Mouse (Mus musculus) liver, postnatal 0 days (tissue): ENCODE data around the gene Sorbs1. TPM values are rescaled to one million over a fixed set of nuclear protein-coding genes. Genes with fewer than 3 reads are reported as not detected.

ENCODE experiments used
- ATAC-seq: fragments of 200-750 bp; cut with Nextera tagmentation; 2 replicates; pipeline ENCODE4 v1.8.0; 2017; ENCODE audit warnings: mild to moderate bottlenecking, moderate library complexity
- DNase-seq: peaks from one replicate; pipeline ENCODE4 v3.0.0-alpha.2; 2016
- H3K27ac ChIP-seq: fragments of 300-500 bp; sonication (generic); 2 replicates; pipeline ENCODE4 v1.5.1; 2014; ENCODE audit warnings: antibody characterized with exemption, moderate library complexity, mild to moderate bottlenecking, low read depth
- H3K27me3 ChIP-seq: fragments of 300-500 bp; sonication (generic); 2 replicates; pipeline ENCODE4 v1.6.1; 2014; ENCODE audit warnings: low read length, control low read depth, mixed read lengths; ENCODE audit not compliant: insufficient read depth
- H3K36me3 ChIP-seq: fragments of 300-500 bp; sonication (generic); replicated peaks from 2 replicates; pipeline ENCODE4 v1.6.1; 2014; ENCODE audit warnings: mild to moderate bottlenecking, control low read depth, low read length, moderate library complexity, mixed read lengths; ENCODE audit not compliant: insufficient read depth
- H3K4me1 ChIP-seq: fragments of 300-500 bp; sonication (generic); 2 replicates; pipeline ENCODE4 v1.6.1; 2014; ENCODE audit warnings: antibody characterized with exemption, mild to moderate bottlenecking, control low read depth; ENCODE audit not compliant: insufficient read depth
- H3K4me2 ChIP-seq: fragments of 300-500 bp; sonication (generic); 2 replicates; pipeline ENCODE4 v1.6.1; 2014; ENCODE audit warnings: low read depth, mild to moderate bottlenecking, low read length, moderate library complexity, mixed read lengths
- H3K4me3 ChIP-seq: fragments of 300-500 bp; sonication (generic); 2 replicates; pipeline ENCODE4 v1.5.1; 2014; ENCODE audit warnings: low read depth, low read length
- H3K9ac ChIP-seq: fragments of 300-500 bp; sonication (generic); replicated peaks from 2 replicates; pipeline ENCODE4 v1.6.1; 2014; ENCODE audit warnings: mild to moderate bottlenecking, moderate library complexity
- H3K9me3 ChIP-seq: fragments of 300-500 bp; sonication (generic); 2 replicates; pipeline ENCODE4 v1.6.1; 2016; ENCODE audit warnings: mild to moderate bottlenecking, control low read depth, low read length, mixed read lengths
- CTCF ChIP-seq: sonication (generic); IDR thresholded peaks from 2 replicates; pipeline ENCODE4 v1.5.1; 2016; ENCODE audit warnings: antibody characterized with exemption, low read depth
- EP300 ChIP-seq: IDR thresholded peaks from 2 replicates; pipeline ENCODE4 v1.6.1; 2016; ENCODE audit warnings: antibody characterized with exemption, low read depth, mild to moderate bottlenecking
- WGBS: fragments of 180-500 bp; shearing (Covaris S2); extraction: QIAGEN DNeasy Blood & Tissue Kit; methylation state at CpG from one replicate; pipeline ENCODE4 v1.1.7; 2014; ENCODE audit not compliant: insufficient replicate concordance; 5-methylcytosine and 5-hydroxymethylcytosine counted together
- polyA plus RNA-seq: library from polyadenylated mRNA; unstranded; fragments of >200 nt; fragmentation: Nextera tagmentation; extraction: Ambion mirVana; gene quantifications from 2 replicates; pipeline ENCODE4 v1.2.1, GENCODE M21; 2015

Gene Sorbs1
- polyA plus RNA-seq, 1 experiment from 2014 or later = 30.4 TPM

DNA sequence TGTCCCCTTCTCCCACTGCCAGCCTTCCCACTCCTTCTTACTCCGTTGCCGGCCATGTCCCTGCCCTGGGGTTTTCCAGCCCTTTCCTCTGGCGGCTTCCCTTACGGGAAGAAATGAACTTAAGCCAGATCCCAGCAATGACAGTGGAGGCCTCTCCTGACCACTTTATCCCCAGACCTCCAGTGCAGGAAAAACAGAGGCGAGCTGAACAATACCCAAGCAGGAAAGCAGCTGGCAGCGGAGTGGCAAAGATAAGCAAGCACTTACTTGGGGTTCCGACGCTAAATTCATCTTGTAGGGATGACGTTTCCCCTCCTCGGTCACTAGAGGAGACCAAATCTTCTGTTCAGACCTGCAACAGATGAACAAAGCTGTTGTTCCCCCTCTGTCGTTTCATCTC is 264.2 kb downstream of the Sorbs1 start:
- H3K4me3 ChIP-seq = no peak overlapping the region
- ATAC-seq (peak; percentile 20), DNase-seq (no peak)
- no peak overlapping the region for H3K9ac ChIP-seq
- H3K4me2 ChIP-seq = no peak overlapping the region
- H3K36me3 ChIP-seq = peaks cover 9% of the 10 kb centered on the region; the same call in 1 of the 2 replicates
- peak overlapping the region; percentile 23; the same call in 1 of the 2 replicates for H3K27ac ChIP-seq
- no peaks in the 10 kb centered on the region for H3K9me3 ChIP-seq
- WGBS = 41% methylated on average over 11 of the region's 11 CpGs
- peaks cover 5% of the 10 kb centered on the region for H3K4me1 ChIP-seq
- TF ChIP-seq EP300 (peak; percentile 21; the same call in 1 of the 2 replicates), CTCF (no peak)
- no peaks in the 10 kb centered on the region for H3K27me3 ChIP-seq

DNA sequence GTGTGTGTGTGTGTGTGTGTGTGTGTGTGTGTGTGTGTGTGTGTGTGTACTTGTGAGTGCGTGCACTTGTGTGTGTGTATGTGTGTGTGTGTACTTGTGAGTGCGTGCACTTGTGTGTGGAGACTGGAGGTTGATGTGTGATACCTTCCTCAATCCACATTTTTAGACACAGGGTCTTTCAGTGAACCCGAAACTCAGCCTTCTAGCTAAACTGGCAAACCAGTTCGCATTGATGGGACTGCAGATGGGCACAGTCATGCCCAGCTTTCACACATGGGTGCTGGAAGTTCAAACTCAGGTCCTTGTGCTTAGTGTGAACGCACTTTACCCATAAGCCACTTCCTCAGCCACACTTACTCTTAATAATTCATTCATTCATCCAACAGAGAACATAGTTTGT is 265.1 kb downstream of the Sorbs1 start:
- no peaks in the 10 kb centered on the region for H3K9me3 ChIP-seq
- H3K27me3 ChIP-seq = no peaks in the 10 kb centered on the region
- no peak overlapping the region for H3K4me2 ChIP-seq
- H3K27ac ChIP-seq = no peak overlapping the region
- TF ChIP-seq EP300 = no peak
- no peak for TF ChIP-seq CTCF
- H3K36me3 ChIP-seq = peaks cover 9% of the 10 kb centered on the region; the same call in 1 of the 2 replicates
- WGBS = 90% methylated on average over 5 of the region's 5 CpGs
- DNase-seq = no peak
- no peak overlapping the region for H3K4me3 ChIP-seq
- peaks cover 4% of the 10 kb centered on the region for H3K4me1 ChIP-seq
- no peak overlapping the region for H3K9ac ChIP-seq
- ATAC-seq = no peak

GRCm38 (mm10) chr19:40247268-40247666 is 266.3 kb downstream of the Sorbs1 start:
- H3K4me3 ChIP-seq = no peak overlapping the region
- WGBS = 52% methylated on average over 5 of the region's 5 CpGs
- TF ChIP-seq EP300 (peak; percentile 62; the same call in 1 of the 2 replicates), CTCF (no peak)
- H3K27me3 ChIP-seq = no peaks in the 10 kb centered on the region
- H3K4me2 ChIP-seq = no peak overlapping the region
- H3K9ac ChIP-seq = no peak overlapping the region
- peak overlapping the region; percentile 48 for H3K27ac ChIP-seq
- peaks cover 3% of the 10 kb centered on the region for H3K4me1 ChIP-seq
- peaks cover 19% of the 10 kb centered on the region; the same call in 1 of the 2 replicates for H3K36me3 ChIP-seq
- H3K9me3 ChIP-seq = no peaks in the 10 kb centered on the region
- ATAC-seq (peak; percentile 90), DNase-seq (no peak)

DNA sequence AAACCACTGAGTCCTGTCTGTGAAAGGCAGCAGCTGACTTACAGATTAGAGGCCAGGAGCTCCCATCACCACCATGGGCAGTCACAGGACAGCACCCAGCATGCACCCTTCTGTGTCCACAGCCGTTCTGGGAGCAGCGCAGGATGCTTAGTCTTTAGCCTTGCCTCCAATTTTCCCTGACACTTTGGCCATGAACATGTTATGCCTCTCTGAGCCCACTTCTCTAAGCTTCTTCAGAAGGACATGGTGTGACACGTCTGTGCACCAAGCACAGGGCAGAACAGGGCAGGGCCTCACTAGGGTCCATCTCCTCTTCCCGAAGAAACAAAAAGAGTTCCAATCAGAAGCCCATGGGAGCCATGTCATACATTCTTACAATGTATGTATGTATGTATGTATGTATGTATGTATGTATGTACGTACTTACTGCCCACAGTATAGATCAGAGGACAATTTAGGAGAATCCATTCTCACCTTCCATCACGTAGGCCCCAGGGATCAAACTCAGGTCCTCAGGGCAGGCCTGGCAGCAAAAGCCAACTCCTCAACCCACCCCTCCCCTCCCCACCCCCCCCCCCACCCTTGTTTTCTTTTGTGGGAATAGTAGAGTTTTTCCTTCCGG is 266.8 kb downstream of the Sorbs1 start:
- Histone ChIP-seq H3K4me3 (no peak overlapping the region), H3K36me3 (peaks cover 18% of the 10 kb centered on the region; the same call in 1 of the 2 replicates), H3K9ac (no peak overlapping the region), H3K4me1 (peaks cover 3% of the 10 kb centered on the region), H3K9me3 (no peaks in the 10 kb centered on the region), H3K4me2 (no peak overlapping the region), H3K27me3 (no peaks in the 10 kb centered on the region), H3K27ac (peak overlapping the region; percentile 48)
- TF ChIP-seq CTCF (no peak), EP300 (no peak)
- WGBS = 88% methylated on average over 7 of the region's 7 CpGs
- DNase-seq = no peak
- ATAC-seq = peak; percentile 26; the same call in 1 of the 2 replicates

Other genes with a start within 250 kb of the Sorbs1 start
- gene Pdlim1, start 241.9 kb downstream of the Sorbs1 start, polyA plus RNA-seq = 80.4 and 82.1 TPM in 2 replicates
- 8.1 and 9.1 TPM in 2 replicates for gene Aldh18a1, start 74.7 kb upstream of the Sorbs1 start, polyA plus RNA-seq
- 1.7 and 1.8 TPM in 2 replicates for gene Tctn3, start 98.5 kb upstream of the Sorbs1 start, polyA plus RNA-seq
- gene Entpd1, start 98.6 kb upstream of the Sorbs1 start, polyA plus RNA-seq = 5.1 and 5.7 TPM in 2 replicates
- 1.2 and 1.3 TPM in 2 replicates for gene Cc2d2b, start 235.0 kb upstream of the Sorbs1 start, polyA plus RNA-seq